Mouse (Mus musculus) liver, embryonic 13.5 days (tissue): Measurements from ENCODE around the gene Pigo. TPM values are rescaled to one million over a fixed set of nuclear protein-coding genes. Genes with fewer than 3 reads are reported as not detected.
"Not testable (repeated sequence)": the region's sequence is repeated elsewhere in the genome, so short reads cannot be mapped to it uniquely, and the experiment has no call there.

Experiments
- ATAC-seq: fragments of 200-750 bp; cut with Nextera tagmentation; 2 replicates; pipeline ENCODE4 v1.8.0; 2017; ENCODE audit warnings: low read depth, mild to moderate bottlenecking, moderate number of reproducible peaks, moderate library complexity
- DNase-seq: peaks from one replicate; pipeline ENCODE4 v3.0.0; 2022
- H3K27ac ChIP-seq: fragments of 300-500 bp; sonication (generic); 2 replicates; pipeline ENCODE4 v1.5.1; 2015; ENCODE audit warnings: moderate library complexity, mild to moderate bottlenecking, inconsistent platforms
- H3K27me3 ChIP-seq: fragments of 300-500 bp; sonication (generic); 2 replicates; pipeline ENCODE4 v1.6.1; 2015; ENCODE audit warnings: mild to moderate bottlenecking, inconsistent platforms
- H3K36me3 ChIP-seq: fragments of 300-500 bp; sonication (generic); 2 replicates; pipeline ENCODE4 v1.6.1; 2015; ENCODE audit warnings: mild to moderate bottlenecking, inconsistent platforms
- H3K4me1 ChIP-seq: fragments of 300-500 bp; sonication (generic); replicated peaks from 2 replicates; pipeline ENCODE4 v1.6.1; 2015; ENCODE audit warnings: inconsistent platforms
- H3K4me2 ChIP-seq: fragments of 300-500 bp; sonication (generic); 2 replicates; pipeline ENCODE4 v1.6.1; 2015; ENCODE audit warnings: inconsistent platforms, mild to moderate bottlenecking, moderate library complexity
- H3K4me3 ChIP-seq: fragments of 300-500 bp; sonication (generic); replicated peaks from 2 replicates; pipeline ENCODE4 v1.5.1; 2015; ENCODE audit warnings: mild to moderate bottlenecking, inconsistent platforms
- H3K9ac ChIP-seq: fragments of 300-500 bp; sonication (generic); 2 replicates; pipeline ENCODE4 v1.6.1; 2015; ENCODE audit warnings: mild to moderate bottlenecking, inconsistent platforms
- H3K9me3 ChIP-seq: fragments of 300-500 bp; sonication (generic); replicated peaks from 2 replicates; pipeline ENCODE4 v1.6.1; 2016; ENCODE audit warnings: inconsistent platforms
- WGBS: fragments of 180-500 bp; shearing (Covaris S2); methylation state at CpG from one replicate; pipeline ENCODE4 v1.1.7; 2015; ENCODE audit not compliant: insufficient replicate concordance; 5-methylcytosine and 5-hydroxymethylcytosine counted together
- polyA plus RNA-seq: library from polyadenylated mRNA; unstranded; fragments of >200 nt; fragmentation: Nextera tagmentation; extraction: Ambion mirVana; gene quantifications from 2 replicates; pipeline ENCODE4 v1.2.1, GENCODE M21; 2015

Gene Pigo
- polyA plus RNA-seq, 1 experiment from 2014 or later, result 13.9 TPM

GRCm38 (mm10) chr4:42999451-43000140 lies 26.0 kb downstream of the Pigo start:
- Histone ChIP-seq H3K4me1 (peaks cover 33% of the 10 kb centered on the region), H3K36me3 (peaks cover 42% of the 10 kb centered on the region), H3K27me3 (no peaks in the 10 kb centered on the region), H3K27ac (peak overlapping the region; percentile 100), H3K9me3 (no peaks in the 10 kb centered on the region), H3K4me2 (peak overlapping the region; percentile 79), H3K9ac (peak overlapping the region; percentile 98), H3K4me3 (peak overlapping the region; percentile 97)
- DNase-seq (peak; percentile 75), ATAC-seq (peak; percentile 71)
- WGBS, result under 1% methylated on average over 51 of the region's 51 CpGs

GRCm38 (mm10) chr4:42998022-42998421 lies 27.6 kb downstream of the Pigo start:
- Histone ChIP-seq H3K9ac (peak overlapping the region; percentile 98), H3K9me3 (no peaks in the 10 kb centered on the region), H3K4me3 (peak overlapping the region; percentile 97), H3K27ac (peak overlapping the region; percentile 53), H3K4me2 (peak overlapping the region; percentile 79), H3K36me3 (peaks cover 55% of the 10 kb centered on the region), H3K4me1 (peaks cover 33% of the 10 kb centered on the region), H3K27me3 (no peaks in the 10 kb centered on the region)
- DNase-seq (no peak), ATAC-seq (no peak)
- 49% methylated on average over 2 of the region's 2 CpGs for WGBS

DNA sequence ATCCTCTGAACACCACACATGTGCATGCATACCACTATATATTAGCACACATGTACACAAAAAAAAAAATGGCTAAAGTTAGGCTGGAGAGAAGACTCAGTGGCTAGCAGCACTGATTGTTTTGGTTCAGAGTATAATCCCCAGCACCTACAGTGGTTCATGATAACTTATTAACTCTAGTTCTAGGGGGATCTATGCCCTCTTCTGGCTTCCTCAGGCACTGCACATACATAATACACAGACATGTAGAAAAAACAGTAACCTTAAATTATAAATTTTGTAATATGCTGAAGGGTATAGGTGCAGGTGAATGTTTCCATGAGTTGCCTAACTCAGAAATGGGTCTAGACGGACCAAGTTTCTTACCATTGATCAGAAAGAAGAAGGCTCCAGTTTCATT lies 37.3 kb downstream of the Pigo start:
- H3K4me1 ChIP-seq, result no peaks in the 10 kb centered on the region
- peaks cover 97% of the 10 kb centered on the region for H3K36me3 ChIP-seq
- H3K9me3 ChIP-seq, result no peaks in the 10 kb centered on the region
- H3K27me3 ChIP-seq, result no peaks in the 10 kb centered on the region
- DNase-seq (no peak), ATAC-seq (no peak)
- no peak overlapping the region for H3K9ac ChIP-seq
- no peak overlapping the region for H3K27ac ChIP-seq
- H3K4me2 ChIP-seq, result no peak overlapping the region
- no peak overlapping the region for H3K4me3 ChIP-seq
- 66% methylated on average over 1 of the region's 1 CpGs for WGBS

DNA sequence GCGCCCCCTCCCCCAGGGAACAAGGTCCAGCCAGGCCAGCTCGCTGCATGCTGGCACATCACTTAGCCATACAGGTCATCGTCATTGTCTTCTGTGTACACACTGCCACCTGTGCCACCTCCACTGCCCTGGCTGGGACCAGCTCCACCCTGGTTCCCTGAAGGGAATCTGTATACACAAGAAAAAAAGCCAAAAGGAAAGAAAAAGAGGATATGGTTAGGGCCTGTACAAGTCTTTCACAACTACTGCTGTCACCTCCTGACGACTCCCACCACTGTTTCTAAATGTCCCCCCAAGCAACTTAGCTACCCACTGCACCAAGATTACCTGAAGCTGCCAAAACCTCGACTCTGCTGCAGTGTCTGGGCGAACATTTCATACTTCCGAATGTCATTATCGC lies 45.2 kb downstream of the Pigo start:
- ATAC-seq, H3K27me3 ChIP-seq, H3K9ac ChIP-seq, H3K27ac ChIP-seq, H3K4me2 ChIP-seq, DNase-seq, H3K4me3 ChIP-seq, H3K4me1 ChIP-seq, H3K9me3 ChIP-seq: not testable (repeated sequence)
- 80% methylated on average over 8 of the region's 8 CpGs for WGBS
- peaks cover 75% of the 10 kb centered on the region for H3K36me3 ChIP-seq

DNA sequence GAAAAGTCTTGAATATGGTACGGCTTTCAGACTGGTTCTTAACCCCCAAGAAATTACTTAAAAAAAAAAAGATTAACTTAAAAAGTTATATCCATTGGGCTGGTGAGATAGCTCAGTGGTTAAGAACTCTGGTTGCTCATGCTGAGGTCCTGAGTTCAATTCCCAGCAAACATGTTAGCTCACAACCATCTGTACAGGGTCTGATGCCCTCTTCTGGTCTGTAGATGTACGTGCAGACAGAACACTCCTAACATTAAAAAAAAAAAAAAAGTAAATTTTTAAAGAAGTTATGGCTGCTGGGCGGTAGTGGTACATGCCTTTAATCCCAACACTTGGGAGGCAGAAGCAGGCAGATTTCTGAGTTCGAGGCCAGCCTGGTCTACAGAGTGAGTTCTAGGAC lies 47.6 kb downstream of the Pigo start:
- DNase-seq, result no peak
- Histone ChIP-seq H3K9me3 (no peaks in the 10 kb centered on the region), H3K9ac (no peak overlapping the region), H3K4me2 (no peak overlapping the region), H3K27ac (no peak overlapping the region), H3K4me3 (no peak overlapping the region), H3K36me3 (peaks cover 53% of the 10 kb centered on the region), H3K27me3 (no peaks in the 10 kb centered on the region), H3K4me1 (no peaks in the 10 kb centered on the region)
- ATAC-seq, result no peak
- WGBS, result 79% methylated on average over 4 of the region's 4 CpGs

GRCm38 (mm10) chr4:42973868-42974267 lies 51.8 kb downstream of the Pigo start:
- no peak overlapping the region for H3K4me2 ChIP-seq
- no peak overlapping the region for H3K27ac ChIP-seq
- WGBS, result 64% methylated on average over 5 of the region's 5 CpGs
- peaks cover 4% of the 10 kb centered on the region; the same call in 1 of the 2 replicates for H3K27me3 ChIP-seq
- H3K4me1 ChIP-seq, result no peaks in the 10 kb centered on the region
- H3K36me3 ChIP-seq, result peaks cover 15% of the 10 kb centered on the region
- no peaks in the 10 kb centered on the region for H3K9me3 ChIP-seq
- no peak for DNase-seq
- no peak overlapping the region for H3K4me3 ChIP-seq
- H3K9ac ChIP-seq, result no peak overlapping the region
- ATAC-seq, result no peak

- DNase-seq, result no peak
- WGBS, result 67% methylated on average over 4 of the region's 4 CpGs
- no peak for ATAC-seq
- H3K36me3 ChIP-seq, result peaks cover 5% of the 10 kb centered on the region
- H3K4me2 ChIP-seq, result no peak overlapping the region
- no peak overlapping the region for H3K9ac ChIP-seq
- peaks cover 4% of the 10 kb centered on the region; the same call in 1 of the 2 replicates for H3K27me3 ChIP-seq
- H3K4me1 ChIP-seq, result no peaks in the 10 kb centered on the region
- no peak overlapping the region for H3K4me3 ChIP-seq
- no peak overlapping the region for H3K27ac ChIP-seq
- no peaks in the 10 kb centered on the region for H3K9me3 ChIP-seq
Observed at GRCm38 (mm10) chr4:42972952-42973351, 52.7 kb downstream of the Pigo start.

DNA sequence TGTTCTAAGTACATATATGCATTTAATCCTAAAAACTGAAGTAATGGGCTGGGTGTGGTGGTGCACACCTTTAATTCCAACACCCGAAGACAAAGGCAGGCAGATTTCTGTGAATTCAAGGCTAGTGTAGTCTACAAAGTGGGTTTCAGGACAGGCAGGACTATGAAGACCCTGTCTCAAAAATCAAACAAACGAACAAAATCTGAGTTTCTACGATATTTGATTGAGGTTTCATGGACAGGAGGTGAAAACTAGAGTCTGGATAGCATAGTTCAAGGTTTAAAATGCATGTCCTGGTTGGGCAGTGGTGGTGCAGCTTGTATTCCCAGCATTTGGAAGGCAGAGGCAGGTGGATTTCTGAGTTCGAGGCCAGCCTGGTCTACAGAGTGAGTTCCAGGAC lies 56.3 kb downstream of the Pigo start, which contains the start of gene 1700022I11Rik:
TSS of gene 1700022I11Rik (plus strand) at position 301 of the 400 bp plus-strand sequence.
- no peak for ATAC-seq
- Histone ChIP-seq H3K36me3 (no peaks in the 10 kb centered on the region), H3K27ac (no peak within 1 kb of the TSS), H3K9ac (no peak within 1 kb of the TSS), H3K4me2 (no peak within 1 kb of the TSS), H3K27me3 (peaks cover 8% of the 10 kb centered on the region; the same call in 1 of the 2 replicates), H3K4me3 (no peak within 1 kb of the TSS), H3K9me3 (no peaks in the 10 kb centered on the region), H3K4me1 (peaks cover 4% of the 10 kb centered on the region; the same call in 1 of the 2 replicates)
- no peak for DNase-seq
- WGBS, result 66% methylated on average over 4 of the region's 4 CpGs

Other genes starting within 250 kb of the Pigo start
- gene Fam205a1, start 171.9 kb downstream of the Pigo start, polyA plus RNA-seq, result 0.12 and 0.15 TPM in 2 replicates
- gene Gm12394, start 169.0 kb downstream of the Pigo start, polyA plus RNA-seq, result 0.07 and 0.08 TPM in 2 replicates
- 0.28 and 0.48 TPM in 2 replicates for gene Fam205c, start 151.6 kb downstream of the Pigo start, polyA plus RNA-seq
- gene Phf24, start 109.2 kb downstream of the Pigo start, polyA plus RNA-seq, result 0.13 and 0.40 TPM in 2 replicates
- 0.75 and 0.76 TPM in 2 replicates for gene Dnajb5, start 76.0 kb downstream of the Pigo start, polyA plus RNA-seq
- 0.13 and 0.15 TPM in 2 replicates for gene 1700022I11Rik, start 56.2 kb downstream of the Pigo start, polyA plus RNA-seq
- 273 and 314 TPM in 2 replicates for gene Vcp, start 25.3 kb downstream of the Pigo start, polyA plus RNA-seq
- 10.3 and 11.8 TPM in 2 replicates for gene Fancg, start 15.3 kb downstream of the Pigo start, polyA plus RNA-seq
- 270 and 280 TPM in 2 replicates for gene Stoml2, start 5.9 kb upstream of the Pigo start, polyA plus RNA-seq
- gene Fam214b, start 20.4 kb upstream of the Pigo start, polyA plus RNA-seq, result 28.4 and 30.0 TPM in 2 replicates
- 0.30 and 0.37 TPM in 2 replicates for gene Unc13b, start 33.1 kb upstream of the Pigo start, polyA plus RNA-seq
- gene Atp8b5, start 241.3 kb upstream of the Pigo start, polyA plus RNA-seq, result 0.09 and 0.12 TPM in 2 replicates